Mouse (Mus musculus) small intestine, adult 2 months (tissue): ENCODE measurements at regions not wholly inside any gene's neighbourhood (a gene's known extent, or its start where the extent isn't known, plus 50 kb on each side); places are given as distances from the start of the nearest gene placed in this dataset.
A peak's percentile ranks its signal among the peaks of the same experiment; 100 is the strongest.

Experiments
- H3K27ac ChIP-seq: fragments of 200-500 bp; 2 replicates; pipeline ENCODE4 v1.5.1; 2012; ENCODE audit warnings: low read depth, low read length, control low read depth, inconsistent platforms; ENCODE audit not compliant: insufficient read depth
- H3K27me3 ChIP-seq: fragments of 200-500 bp; 2 replicates; pipeline ENCODE4 v1.6.1; 2012; ENCODE audit warnings: mild to moderate bottlenecking, moderate library complexity, low read length, inconsistent platforms; ENCODE audit not compliant: control insufficient read depth, insufficient read depth
- H3K36me3 ChIP-seq: fragments of 200-500 bp; 2 replicates; pipeline ENCODE4 v1.6.1; 2012; ENCODE audit warnings: mild to moderate bottlenecking, low read length, control low read depth, inconsistent platforms; ENCODE audit not compliant: control insufficient read depth, insufficient read depth
- H3K4me1 ChIP-seq: fragments of 200-500 bp; 2 replicates; pipeline ENCODE4 v1.6.1; 2012; ENCODE audit warnings: low read length, inconsistent platforms, mixed read lengths; ENCODE audit not compliant: control insufficient read depth, insufficient read depth, insufficient read length
- H3K4me3 ChIP-seq: fragments of 200-500 bp; 2 replicates; pipeline ENCODE4 v1.5.1; 2012; ENCODE audit warnings: low read depth, mild to moderate bottlenecking, control low read depth, inconsistent platforms, low read length, moderate library complexity
- CTCF ChIP-seq: fragments of 200-500 bp; IDR thresholded peaks from 2 replicates; pipeline ENCODE4 v1.5.1; 2012; ENCODE audit warnings: low read depth, mild to moderate bottlenecking, control low read depth, inconsistent platforms, low read length, moderate library complexity, mixed read lengths; ENCODE audit not compliant: insufficient replicate concordance, insufficient read length; ENCODE audit errors: extremely low read depth
- POLR2A ChIP-seq: fragments of 200-500 bp; IDR thresholded peaks from 2 replicates; pipeline ENCODE4 v1.6.1; 2012; ENCODE audit warnings: low read depth, mild to moderate bottlenecking, control low read depth, inconsistent platforms, low read length, moderate library complexity
- WGBS: fragments of 180-500 bp; shearing (Covaris S2); methylation state at CpG from one replicate; pipeline ENCODE4 v1.1.7; 2018; 5-methylcytosine and 5-hydroxymethylcytosine counted together

DNA sequence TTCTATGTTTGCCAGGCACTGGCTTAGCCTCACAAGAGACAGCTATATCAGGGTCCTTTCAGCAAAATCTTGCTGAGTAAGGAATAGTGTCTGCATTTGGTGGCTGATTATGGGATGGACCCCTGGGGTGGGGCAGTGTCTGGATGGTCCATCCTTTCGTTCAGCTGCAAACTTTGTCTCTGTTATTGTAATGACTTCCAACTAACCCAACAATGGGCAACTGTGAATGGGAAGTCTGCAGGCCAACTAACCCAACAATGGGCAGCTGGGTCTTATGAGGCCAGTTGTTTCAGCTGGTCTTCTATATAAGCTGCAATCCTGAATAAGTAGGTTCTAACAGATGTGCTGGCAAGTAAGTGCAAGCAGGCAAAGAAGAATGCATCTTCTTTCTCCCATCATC is 304.0 kb upstream of the Eci2 start:
- no peak overlapping the region for H3K4me3 ChIP-seq
- 82% methylated on average over 1 of the region's 1 CpGs for WGBS
- no peaks in the 10 kb centered on the region for H3K27me3 ChIP-seq
- H3K36me3 ChIP-seq = no peaks in the 10 kb centered on the region
- H3K4me1 ChIP-seq = 0 out of 2 replicates have a peak, but pooled peaks cover 2% of the 10 kb centered on the region
- H3K27ac ChIP-seq = no peak overlapping the region
- TF ChIP-seq CTCF = no peak
- no peak for TF ChIP-seq POLR2A

DNA sequence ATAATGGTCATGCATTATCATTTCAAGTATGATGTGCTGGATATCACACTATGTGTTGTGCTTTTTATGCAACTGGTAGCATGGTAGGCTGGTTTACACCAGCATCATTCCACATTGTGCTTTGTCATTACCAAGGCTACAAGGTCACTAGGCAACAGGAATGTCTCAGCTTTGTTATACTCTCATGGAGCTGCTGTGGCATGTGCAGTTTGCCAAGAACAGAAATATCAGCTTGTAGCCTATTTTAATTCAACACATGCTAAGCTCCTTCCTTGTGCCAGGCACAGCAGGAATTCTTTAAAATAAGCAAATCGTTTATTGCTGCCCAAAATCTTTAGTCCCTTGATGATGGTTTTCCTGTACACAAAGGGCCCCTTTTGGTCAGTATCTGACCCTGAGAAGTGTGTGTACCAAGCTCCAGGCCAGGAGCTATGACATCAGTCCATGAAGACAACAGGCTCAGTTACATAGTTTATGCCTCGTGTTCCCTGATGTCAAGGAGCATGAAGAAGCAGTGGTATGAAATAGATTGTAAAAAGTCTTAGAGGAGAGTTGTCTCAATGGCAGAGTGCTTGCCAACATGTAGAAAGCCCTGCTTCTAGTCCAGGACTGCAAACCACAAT is 314.0 kb upstream of the Cdyl start:
- Histone ChIP-seq H3K27me3 (no peaks in the 10 kb centered on the region), H3K27ac (no peak overlapping the region), H3K36me3 (no peaks in the 10 kb centered on the region), H3K4me3 (no peak overlapping the region), H3K4me1 (no peaks in the 10 kb centered on the region; the same call in 1 of the 2 replicates)
- WGBS = 84% methylated on average over 2 of the region's 2 CpGs
- no peak for TF ChIP-seq CTCF
- TF ChIP-seq POLR2A = no peak

DNA sequence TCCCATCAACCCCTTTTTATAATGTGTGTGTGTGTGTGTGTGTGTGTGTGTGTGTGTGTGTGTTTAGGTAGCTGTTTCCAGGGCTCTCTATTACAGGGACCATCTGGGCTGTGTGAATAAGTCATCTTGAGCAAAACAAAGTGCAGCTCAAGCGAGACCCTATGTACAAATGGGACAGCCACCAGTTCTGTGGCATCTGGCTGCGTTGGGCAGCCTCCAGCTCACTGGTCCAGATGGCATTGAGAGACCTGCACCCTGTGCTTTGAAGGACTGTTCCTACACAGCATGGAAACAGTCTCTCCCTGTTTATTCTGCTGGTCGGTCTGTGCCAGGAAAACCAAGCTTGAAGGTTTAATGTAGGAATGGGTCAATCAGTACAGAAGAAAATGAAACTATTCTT is 311.4 kb upstream of the Cdyl start:
- no peak overlapping the region for H3K27ac ChIP-seq
- TF ChIP-seq POLR2A (no peak), CTCF (no peak)
- no peaks in the 10 kb centered on the region for H3K36me3 ChIP-seq
- H3K4me3 ChIP-seq = no peak overlapping the region
- H3K4me1 ChIP-seq = no peaks in the 10 kb centered on the region; the same call in 1 of the 2 replicates
- H3K27me3 ChIP-seq = no peaks in the 10 kb centered on the region
- WGBS = 83% methylated on average over 3 of the region's 3 CpGs

DNA sequence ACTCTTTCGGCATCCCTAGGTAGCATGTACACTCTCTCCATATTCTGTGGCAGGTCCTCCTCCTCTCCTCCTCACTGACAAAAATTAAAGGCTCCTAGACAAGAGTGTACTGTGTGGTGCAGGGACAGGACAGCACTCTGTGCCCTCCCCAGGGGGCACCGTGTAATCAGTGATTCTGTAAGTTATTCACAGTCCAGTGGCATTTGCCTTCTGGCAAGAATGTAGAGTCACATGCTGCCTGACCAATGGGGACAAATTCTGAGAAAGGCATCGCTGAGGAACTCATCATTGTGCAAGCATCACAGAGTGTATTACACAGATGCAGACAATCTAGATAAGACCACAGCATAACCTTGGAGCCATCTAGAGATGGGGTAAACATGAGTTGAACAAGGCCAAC is 300.3 kb upstream of the Cdyl start:
- TF ChIP-seq CTCF (no peak), POLR2A (no peak)
- WGBS = 86% methylated on average over 3 of the region's 3 CpGs
- no peak overlapping the region for H3K4me3 ChIP-seq
- no peaks in the 10 kb centered on the region for H3K36me3 ChIP-seq
- no peaks in the 10 kb centered on the region for H3K4me1 ChIP-seq
- no peak overlapping the region for H3K27ac ChIP-seq
- no peaks in the 10 kb centered on the region for H3K27me3 ChIP-seq

DNA sequence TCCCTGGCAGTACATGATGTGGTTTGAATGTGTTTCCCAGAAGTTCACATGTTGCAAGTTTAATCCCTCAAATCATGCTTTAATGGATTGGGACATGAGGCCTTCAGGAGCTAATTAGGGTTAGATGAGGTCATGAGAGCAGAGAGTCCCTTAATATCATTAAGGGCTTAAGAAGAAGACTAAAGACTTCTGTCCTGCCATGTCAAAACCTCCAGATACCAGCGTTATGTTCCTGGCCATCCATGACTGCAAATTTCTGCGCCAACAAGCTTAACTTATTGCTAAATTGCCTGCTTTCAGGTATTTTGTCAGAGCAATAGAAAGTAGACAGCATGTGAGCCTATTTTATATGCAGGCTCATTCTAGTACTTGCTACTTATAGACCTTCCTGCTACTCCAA is 282.1 kb upstream of the Cdyl start:
- TF ChIP-seq CTCF = no peak
- no peak for TF ChIP-seq POLR2A

DNA sequence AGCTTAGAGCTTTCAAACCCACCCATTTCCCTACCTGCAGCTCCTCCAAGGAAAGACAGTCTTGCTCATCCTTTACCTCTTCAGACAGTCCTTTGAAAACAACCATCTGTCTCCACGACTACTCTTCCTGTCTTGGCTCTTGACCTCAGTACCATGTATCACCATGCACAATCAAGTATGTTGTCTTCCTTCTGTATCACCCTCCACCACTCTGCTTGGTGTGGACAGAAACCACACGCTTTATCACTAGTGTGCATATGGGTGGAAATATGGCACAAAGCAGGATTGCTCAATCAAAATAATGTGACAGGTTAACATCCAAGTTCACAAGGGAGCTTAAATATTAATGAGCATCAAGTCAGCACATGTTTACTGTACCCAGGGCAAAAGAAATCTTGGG is 280.1 kb upstream of the Cdyl start:
- H3K27ac ChIP-seq = no peak overlapping the region
- TF ChIP-seq POLR2A (no peak), CTCF (no peak)
- H3K27me3 ChIP-seq = no peaks in the 10 kb centered on the region
- no peaks in the 10 kb centered on the region for H3K36me3 ChIP-seq
- WGBS = 81% methylated on average over 2 of the region's 2 CpGs
- H3K4me1 ChIP-seq = peaks cover 20% of the 10 kb centered on the region; the same call in 1 of the 2 replicates
- H3K4me3 ChIP-seq = no peak overlapping the region

More for the DNA sequence above, 282.1 kb upstream of the Cdyl start:
- H3K4me1 ChIP-seq = peaks cover 10% of the 10 kb centered on the region; the same call in 1 of the 2 replicates
- H3K36me3 ChIP-seq = no peaks in the 10 kb centered on the region
- no peak overlapping the region for H3K4me3 ChIP-seq
- no peaks in the 10 kb centered on the region for H3K27me3 ChIP-seq
- no peak overlapping the region for H3K27ac ChIP-seq
- WGBS = 94% methylated on average over 2 of the region's 2 CpGs

DNA sequence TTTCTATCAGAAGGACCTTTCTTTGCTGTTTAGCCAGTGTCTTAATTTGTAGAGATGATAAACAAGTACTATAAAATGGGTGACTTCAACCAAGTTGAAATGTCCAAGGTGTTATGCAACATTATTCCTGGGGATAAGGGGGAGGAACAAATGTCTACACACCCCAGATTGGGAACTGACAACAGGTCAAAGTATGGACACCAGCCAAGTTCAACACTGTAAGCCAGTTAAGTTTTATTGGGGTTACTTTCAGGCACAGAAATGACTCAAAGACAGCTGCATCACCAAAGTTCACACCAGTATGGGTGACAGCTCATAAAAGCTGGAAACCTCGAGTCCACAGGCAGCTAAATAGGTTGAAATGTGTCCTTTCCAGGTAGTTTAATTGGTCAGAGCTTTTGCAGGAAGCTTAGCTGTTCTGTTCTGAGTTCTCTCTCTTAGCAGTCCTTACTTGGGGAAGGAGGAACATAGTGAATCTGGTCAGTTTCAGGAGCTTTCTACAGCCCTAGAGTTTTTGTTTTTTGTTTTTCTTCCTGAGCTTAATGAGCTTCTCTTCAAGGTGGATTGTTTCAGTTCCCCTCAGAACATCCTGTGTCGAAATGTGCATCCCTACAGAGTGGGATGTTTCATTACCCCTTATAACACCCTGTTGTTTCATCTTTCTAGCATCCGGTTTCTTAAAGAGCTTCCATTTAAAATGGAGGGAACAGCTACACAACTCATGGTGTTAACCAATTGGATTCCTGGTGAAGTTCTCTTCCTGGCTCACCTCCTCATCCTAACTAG is 279.2 kb upstream of the Cdyl start:
- no peak overlapping the region for H3K4me3 ChIP-seq
- TF ChIP-seq POLR2A (no peak), CTCF (no peak)
- H3K4me1 ChIP-seq = peaks cover 20% of the 10 kb centered on the region; the same call in 1 of the 2 replicates
- WGBS = 38% methylated on average over 3 of the region's 3 CpGs
- no peaks in the 10 kb centered on the region for H3K27me3 ChIP-seq
- H3K36me3 ChIP-seq = no peaks in the 10 kb centered on the region
- H3K27ac ChIP-seq = 0 out of 2 replicates have a peak overlapping the region, but pooled peaks have one; percentile 1
